Mouse (Mus musculus): ENCODE data around the gene Tubal3.
A peak's percentile ranks its signal among the peaks of the same experiment; 100 is the strongest.
"Not testable (repeated sequence)": the region's sequence is repeated elsewhere in the genome, so short reads cannot be mapped to it uniquely, and the experiment has no call there.

Tubal3 gene

GRCm38 (mm10) chr13:3917571-3918311 lies at the start of gene Tubal3, which contains the start of gene Net1:
Tubal3 (plus strand) TSS chr13:3918274.
Net1 (minus strand) TSS chr13:3918220.
- peak; percentile 80 to 93 for DNase-seq (ENCODE audit: low spot score in 2 of 2)

GRCm38 (mm10) chr13:3869901-3870300 lies 48.2 kb upstream of the Tubal3 start:
- DNase-seq (ENCODE audit: low spot score in 2 of 2), result no peak

- no peak for DNase-seq (ENCODE audit: low spot score in 2 of 2)
Measured at GRCm38 (mm10) chr13:3872832-3873231, 45.2 kb upstream of the Tubal3 start.

GRCm38 (mm10) chr13:3876448-3876847 lies 41.6 kb upstream of the Tubal3 start:
- DNase-seq (ENCODE audit: low spot score in 2 of 2), result no peak

GRCm38 (mm10) chr13:3877185-3877584 lies 40.9 kb upstream of the Tubal3 start:
- DNase-seq (ENCODE audit: low spot score in 2 of 2), result no peak

GRCm38 (mm10) chr13:3877679-3878220 lies 40.3 kb upstream of the Tubal3 start:
- DNase-seq (ENCODE audit: low spot score in 2 of 2), result no peak

GRCm38 (mm10) chr13:3886663-3887062 lies 31.4 kb upstream of the Tubal3 start:
- DNase-seq (ENCODE audit: low spot score in 2 of 2), result no peak

- DNase-seq (ENCODE audit: low spot score in 2 of 2), result no peak
Measured at GRCm38 (mm10) chr13:3889111-3889510, 29.0 kb upstream of the Tubal3 start.

GRCm38 (mm10) chr13:3890061-3890460 lies 28.0 kb upstream of the Tubal3 start:
- DNase-seq (ENCODE audit: low spot score in 2 of 2), result no peak

GRCm38 (mm10) chr13:3891479-3892087 lies 26.5 kb upstream of the Tubal3 start:
- DNase-seq (ENCODE audit: low spot score in 2 of 2), result no peak

GRCm38 (mm10) chr13:3892601-3893000 lies 25.5 kb upstream of the Tubal3 start:
- DNase-seq (ENCODE audit: low spot score in 2 of 2), result no peak

GRCm38 (mm10) chr13:3893126-3893734 lies 24.8 kb upstream of the Tubal3 start:
- DNase-seq (ENCODE audit: low spot score in 2 of 2), result peak; percentile 48 to 73

GRCm38 (mm10) chr13:3894549-3894948 lies 23.5 kb upstream of the Tubal3 start:
- DNase-seq (ENCODE audit: low spot score in 2 of 2), result no peak

GRCm38 (mm10) chr13:3895397-3895980 lies 22.6 kb upstream of the Tubal3 start:
- DNase-seq (ENCODE audit: low spot score in 2 of 2), result no peak

GRCm38 (mm10) chr13:3896032-3896431 lies 22.0 kb upstream of the Tubal3 start:
- DNase-seq (ENCODE audit: low spot score in 2 of 2), result no peak

- DNase-seq (ENCODE audit: low spot score in 2 of 2), result peak; percentile 42 to 72
Measured at GRCm38 (mm10) chr13:3896913-3897312, 21.2 kb upstream of the Tubal3 start.

GRCm38 (mm10) chr13:3898202-3898601 lies 19.9 kb upstream of the Tubal3 start:
- DNase-seq (ENCODE audit: low spot score in 2 of 2), result not testable (repeated sequence)

GRCm38 (mm10) chr13:3899301-3899700 lies 18.8 kb upstream of the Tubal3 start:
- DNase-seq (ENCODE audit: low spot score in 2 of 2), result no peak

GRCm38 (mm10) chr13:3907151-3907696 lies 10.8 kb upstream of the Tubal3 start:
- DNase-seq (ENCODE audit: low spot score in 2 of 2), result no peak

GRCm38 (mm10) chr13:3908262-3908661 lies 9.8 kb upstream of the Tubal3 start:
- no peak for DNase-seq (ENCODE audit: low spot score in 2 of 2)

- no peak for DNase-seq (ENCODE audit: low spot score in 2 of 2)
Measured at GRCm38 (mm10) chr13:3910356-3910755, 7.7 kb upstream of the Tubal3 start.

- no peak for DNase-seq (ENCODE audit: low spot score in 2 of 2)
Measured at GRCm38 (mm10) chr13:3913504-3913903, 4.6 kb upstream of the Tubal3 start.
